Mouse (Mus musculus) myocyte (in vitro differentiated cells): ENCODE measurements at regions not wholly inside any gene's neighbourhood (a gene's known extent, or its start where the extent isn't known, plus 50 kb on each side); places are given as distances from the start of the nearest gene placed in this dataset.

Experiments
- H3K27me3 ChIP-seq: one replicate; pipeline ENCODE4 v1.6.1; 2011; ENCODE audit not compliant: control insufficient read depth, insufficient read depth, insufficient read length
- H3K36me3 ChIP-seq: one replicate; pipeline ENCODE4 v1.6.1; 2011; ENCODE audit not compliant: control insufficient read depth, insufficient read depth
- H3K4me2 ChIP-seq: one replicate; pipeline ENCODE4 v1.6.1; 2011; ENCODE audit warnings: low read depth, control low read depth
- H3K4me3 ChIP-seq: one replicate; pipeline ENCODE4 v1.5.1; 2011; ENCODE audit warnings: mild to moderate bottlenecking, control low read depth, moderate library complexity
- H3K79me2 ChIP-seq: one replicate; pipeline ENCODE4 v1.6.1; 2011; ENCODE audit not compliant: control insufficient read depth, insufficient read depth
- H3ac ChIP-seq: one replicate; pipeline ENCODE4 v1.6.1; 2011; ENCODE audit not compliant: control insufficient read depth, insufficient read length
- CEBPB ChIP-seq: IDR thresholded peaks from 2 replicates; pipeline ENCODE4 v1.6.1; 2011; ENCODE audit warnings: mild to moderate bottlenecking, moderate library complexity; ENCODE audit not compliant: poor library complexity, insufficient read depth, severe bottlenecking
- E2F4 ChIP-seq: IDR thresholded peaks from one replicate; pipeline ENCODE4 v1.6.1; 2011; ENCODE audit warnings: mild to moderate bottlenecking, control low read depth, moderate library complexity; ENCODE audit not compliant: insufficient read depth
- MAX ChIP-seq: IDR thresholded peaks from one replicate; pipeline ENCODE4 v1.6.1; 2011; ENCODE audit warnings: low read depth, mild to moderate bottlenecking, control low read depth
- MYOD1 ChIP-seq, 3 experiments: IDR thresholded peaks; one replicate each; pipeline ENCODE4 v1.6.1; 2011; ENCODE audit warnings: control low read depth in 2 of 3, low read depth in 2 of 3, mild to moderate bottlenecking in 2 of 3, moderate library complexity in 1 of 3; ENCODE audit not compliant: insufficient read length in 2 of 3, control insufficient read depth in 1 of 3
- MYOG ChIP-seq, 3 experiments: IDR thresholded peaks; one replicate each; pipeline ENCODE4 v1.6.1; 2011; ENCODE audit warnings: control low read depth in 2 of 3, low read depth in 2 of 3, mild to moderate bottlenecking in 2 of 3; ENCODE audit not compliant: insufficient read length in 2 of 3, control insufficient read depth in 1 of 3, insufficient read depth in 1 of 3
- POLR2A ChIP-seq: IDR thresholded peaks from one replicate; pipeline ENCODE4 v1.6.1; 2011; ENCODE audit warnings: low read depth, mild to moderate bottlenecking, control low read depth, moderate library complexity; ENCODE audit not compliant: insufficient read length
- POLR2AphosphoS2 ChIP-seq: IDR thresholded peaks from one replicate; pipeline ENCODE4 v1.6.1; 2011; ENCODE audit warnings: low read depth, control low read depth; ENCODE audit not compliant: insufficient read length
- REST ChIP-seq: IDR thresholded peaks from one replicate; pipeline ENCODE4 v1.6.1; 2011; ENCODE audit warnings: mild to moderate bottlenecking, control low read depth, moderate library complexity; ENCODE audit not compliant: insufficient read depth, insufficient read length
- SRF ChIP-seq: IDR thresholded peaks from one replicate; pipeline ENCODE4 v1.6.1; 2011; ENCODE audit warnings: low read depth; ENCODE audit not compliant: control insufficient read depth, insufficient read length
- TCF12 ChIP-seq: IDR thresholded peaks from one replicate; pipeline ENCODE4 v1.6.1; 2011; ENCODE audit warnings: mild to moderate bottlenecking, control low read depth; ENCODE audit not compliant: poor library complexity, insufficient read depth, severe bottlenecking
- TCF3 ChIP-seq: IDR thresholded peaks from one replicate; pipeline ENCODE4 v1.6.1; 2011; ENCODE audit warnings: low read depth, control low read depth; ENCODE audit not compliant: insufficient read length
- USF1 ChIP-seq: IDR thresholded peaks from one replicate; pipeline ENCODE4 v1.6.1; 2011; ENCODE audit warnings: low read depth, mild to moderate bottlenecking, control low read depth, moderate library complexity

- Histone ChIP-seq H3ac (no peak overlapping the region), H3K4me3 (no peak overlapping the region), H3K4me2 (no peak overlapping the region), H3K27me3 (peaks cover 12% of the 10 kb centered on the region), H3K36me3 (no peaks in the 10 kb centered on the region), H3K79me2 (no peaks in the 10 kb centered on the region)
- TF ChIP-seq POLR2AphosphoS2, result no peak
- no peak for TF ChIP-seq REST
- no peak for TF ChIP-seq MYOD1 (IDR thresholded peaks at IDR 0.05; ENCODE audit: control insufficient read depth in 1 of 3, insufficient read length in 2 of 3, low read depth in 2 of 3)
- TF ChIP-seq TCF3, result no peak
- no peak for TF ChIP-seq SRF
- no peak for TF ChIP-seq CEBPB
- no peak for TF ChIP-seq TCF12
- no peak for TF ChIP-seq E2F4
- TF ChIP-seq USF1, result no peak
- no peak for TF ChIP-seq MAX
- no peak for TF ChIP-seq MYOG (IDR thresholded peaks at IDR 0.05; ENCODE audit: control insufficient read depth in 1 of 3, insufficient read depth in 1 of 3, insufficient read length in 2 of 3, low read depth in 2 of 3)
- TF ChIP-seq POLR2A, result no peak
Measured at GRCm38 (mm10) chr2:74424726-74425125, 154.5 kb downstream of the Lnpk start.

- Histone ChIP-seq H3K4me3 (no peak overlapping the region), H3K36me3 (no peaks in the 10 kb centered on the region), H3K27me3 (no peaks in the 10 kb centered on the region), H3K79me2 (no peaks in the 10 kb centered on the region), H3K4me2 (no peak overlapping the region), H3ac (no peak overlapping the region)
- TF ChIP-seq TCF12 (no peak), USF1 (no peak), REST (no peak), MAX (no peak), POLR2AphosphoS2 (no peak), POLR2A (no peak), TCF3 (no peak), E2F4 (no peak), SRF (no peak), CEBPB (no peak), MYOG (IDR thresholded peaks at IDR 0.05; ENCODE audit: control insufficient read depth in 1 of 3, insufficient read depth in 1 of 3, insufficient read length in 2 of 3, low read depth in 2 of 3) (no peak)
Measured at GRCm38 (mm10) chr2:74416097-74416496, 163.1 kb downstream of the Lnpk start.

GRCm38 (mm10) chr2:74414721-74415120 is 164.5 kb downstream of the Lnpk start:
- TF ChIP-seq MYOG (IDR thresholded peaks at IDR 0.05; ENCODE audit: control insufficient read depth in 1 of 3, insufficient read depth in 1 of 3, insufficient read length in 2 of 3, low read depth in 2 of 3) (no peak), E2F4 (no peak), REST (no peak), USF1 (no peak), SRF (no peak), POLR2A (no peak)
- Histone ChIP-seq H3K36me3 (no peaks in the 10 kb centered on the region), H3ac (no peak overlapping the region), H3K4me2 (no peak overlapping the region), H3K27me3 (no peaks in the 10 kb centered on the region), H3K79me2 (no peaks in the 10 kb centered on the region), H3K4me3 (no peak overlapping the region)

GRCm38 (mm10) chr2:74409856-74410404 is 169.3 kb downstream of the Lnpk start:
- Histone ChIP-seq H3K27me3 (no peaks in the 10 kb centered on the region), H3K4me3 (no peak overlapping the region), H3K4me2 (no peak overlapping the region), H3ac (no peak overlapping the region), H3K36me3 (no peaks in the 10 kb centered on the region), H3K79me2 (no peaks in the 10 kb centered on the region)
- TF ChIP-seq CEBPB (no peak), MYOD1 (IDR thresholded peaks at IDR 0.05; ENCODE audit: control insufficient read depth in 1 of 3, insufficient read length in 2 of 3, low read depth in 2 of 3) (peak in 1 of 3 experiments; percentile 17), E2F4 (no peak), MAX (no peak), TCF12 (no peak), USF1 (no peak), SRF (no peak), MYOG (IDR thresholded peaks at IDR 0.05; ENCODE audit: control insufficient read depth in 1 of 3, insufficient read depth in 1 of 3, insufficient read length in 2 of 3, low read depth in 2 of 3) (peak in 1 of 3 experiments; percentile 9), POLR2AphosphoS2 (no peak), TCF3 (no peak), POLR2A (no peak)

- Histone ChIP-seq H3ac (no peak overlapping the region), H3K4me2 (no peak overlapping the region), H3K27me3 (no peaks in the 10 kb centered on the region), H3K4me3 (no peak overlapping the region), H3K36me3 (no peaks in the 10 kb centered on the region), H3K79me2 (no peaks in the 10 kb centered on the region)
- TF ChIP-seq TCF12, result no peak
- no peak for TF ChIP-seq MYOG (IDR thresholded peaks at IDR 0.05; ENCODE audit: control insufficient read depth in 1 of 3, insufficient read depth in 1 of 3, insufficient read length in 2 of 3, low read depth in 2 of 3)
- TF ChIP-seq MYOD1 (IDR thresholded peaks at IDR 0.05; ENCODE audit: control insufficient read depth in 1 of 3, insufficient read length in 2 of 3, low read depth in 2 of 3), result no peak
- TF ChIP-seq POLR2A, result no peak
- no peak for TF ChIP-seq MAX
- no peak for TF ChIP-seq CEBPB
- no peak for TF ChIP-seq E2F4
- TF ChIP-seq TCF3, result no peak
- TF ChIP-seq REST, result no peak
- no peak for TF ChIP-seq USF1
- no peak for TF ChIP-seq SRF
- TF ChIP-seq POLR2AphosphoS2, result no peak
Measured at GRCm38 (mm10) chr2:74404493-74404892, 174.7 kb downstream of the Lnpk start.
